Mouse (Mus musculus): Measurements from ENCODE around the gene Gapvd1.
"Not testable (repeated sequence)": the region's sequence is repeated elsewhere in the genome, so short reads cannot be mapped to it uniquely, and the experiment has no call there.

- not testable (repeated sequence) for TF ChIP-seq FLI1 (IDR thresholded peaks at IDR 0.05; ENCODE audit: low read length); GATA1 (IDR thresholded peaks at IDR 0.05; ENCODE audit: borderline replicate concordance, low read length)
Observed at GRCm38 (mm10) chr2:34792543-34792942, 37.5 kb upstream of the Gapvd1 start.
